Mouse (Mus musculus): ENCODE results near the gene Dido1.

The Dido1 gene

DNA sequence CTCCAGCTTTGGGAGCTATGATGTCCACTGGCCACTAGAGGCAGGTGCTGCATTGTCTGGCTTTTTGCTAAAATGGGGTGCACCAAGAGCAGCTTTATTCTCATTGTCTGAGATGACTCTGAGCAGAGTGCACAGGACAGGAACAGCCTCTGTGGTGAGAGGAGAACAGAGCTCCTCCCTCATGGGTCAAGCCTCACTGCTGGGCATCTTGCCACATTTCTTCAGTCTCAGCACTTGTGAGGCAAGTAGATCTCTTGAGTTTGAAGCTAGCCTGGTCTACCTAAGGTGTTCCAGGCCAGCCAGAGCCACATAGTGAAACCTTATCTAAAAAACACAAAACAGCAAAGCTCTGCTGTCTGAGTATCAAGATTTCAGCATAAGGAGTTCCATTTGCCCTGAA is 63.0 kb downstream of the Dido1 start:
- in situ Hi-C loops (cut with MboI; ENCODE audit: low pct_unique_long_range_greater_than_20kb in 1 of 2, low sequenced_read_pairs in 2 of 2, unreplicated experiment in 1 of 2) = no loop called here

DNA sequence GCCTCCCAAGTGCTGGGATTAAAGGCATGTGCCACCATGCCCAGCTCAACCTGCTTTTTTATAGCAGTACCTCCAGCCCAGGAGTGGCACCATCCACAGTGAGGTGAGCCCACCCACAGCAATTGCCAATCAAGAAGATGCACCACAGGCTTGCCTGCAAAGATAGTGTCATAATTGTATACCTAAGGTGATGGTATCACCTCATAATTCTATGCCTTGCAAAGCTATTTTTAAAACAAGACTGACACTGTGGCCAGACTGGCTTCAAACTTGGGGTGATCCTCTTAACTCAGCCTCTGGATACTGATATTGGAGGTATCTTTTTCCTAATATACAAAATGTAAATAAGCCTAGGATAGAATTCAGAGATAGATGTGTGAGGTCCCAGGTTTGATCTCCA is 66.2 kb downstream of the Dido1 start:
- in situ Hi-C loops (cut with MboI; ENCODE audit: low pct_unique_long_range_greater_than_20kb in 1 of 2, low sequenced_read_pairs in 2 of 2, unreplicated experiment in 1 of 2) = no loop called here

GRCm38 (mm10) chr2:180642555-180643260 is 67.1 kb downstream of the Dido1 start, which contains the start of gene Tcfl5:
Tcfl5 (minus strand) TSS chr2:180642708.
- in situ Hi-C loops (cut with MboI; ENCODE audit: low pct_unique_long_range_greater_than_20kb in 1 of 2, low sequenced_read_pairs in 2 of 2, unreplicated experiment in 1 of 2) = no loop called here

GRCm38 (mm10) chr2:180641576-180642554 is 67.9 kb downstream of the Dido1 start:
- in situ Hi-C loops (cut with MboI; ENCODE audit: low pct_unique_long_range_greater_than_20kb in 1 of 2, low sequenced_read_pairs in 2 of 2, unreplicated experiment in 1 of 2) = no loop called here

DNA sequence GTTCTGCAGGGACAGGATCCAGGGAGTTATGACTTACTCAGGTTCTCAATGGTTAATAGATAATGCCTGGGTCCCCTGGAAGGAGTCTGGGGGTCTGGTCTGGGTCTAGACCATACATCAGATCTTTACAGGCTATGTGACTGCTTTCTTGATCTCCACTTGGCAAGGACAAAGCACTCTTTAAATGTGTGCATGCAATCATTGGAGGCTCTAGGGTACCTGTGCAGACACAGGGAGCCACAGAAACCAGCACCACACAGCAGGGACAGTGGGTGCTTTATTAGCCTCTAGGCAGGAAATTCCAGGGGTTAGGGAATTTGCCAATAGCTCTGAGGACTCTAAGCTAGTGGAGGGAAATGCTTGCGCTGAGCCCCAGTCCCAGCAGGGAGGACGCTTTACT is 97.9 kb downstream of the Dido1 start:
- in situ Hi-C loops (cut with MboI; ENCODE audit: low pct_unique_long_range_greater_than_20kb in 1 of 2, low sequenced_read_pairs in 2 of 2, unreplicated experiment in 1 of 2) = no loop called here

- in situ Hi-C loops (cut with MboI; ENCODE audit: low pct_unique_long_range_greater_than_20kb in 1 of 2, low sequenced_read_pairs in 2 of 2, unreplicated experiment in 1 of 2) = no loop called here
Observed at GRCm38 (mm10) chr2:180610283-180610682, 99.5 kb downstream of the Dido1 start.

Measured in mouse embryonic stem cell (cell line).